Mouse (Mus musculus) cerebellum, postnatal 36 days (tissue): ENCODE measurements at regions not wholly inside any gene's neighbourhood (a gene's known extent, or its start where the extent isn't known, plus 50 kb on each side); places are given as distances from the start of the nearest gene placed in this dataset.

ENCODE experiments used
- DNase-seq, 2 experiments: peaks; one replicate each; pipeline ENCODE4 v3.0.0; 2021 to 2022; ENCODE audit warnings: mixed read lengths in 2 of 2

GRCm38 (mm10) chr11:24342732-24343131 is 264.9 kb downstream of the Bcl11a start:
- DNase-seq = no peak

DNA sequence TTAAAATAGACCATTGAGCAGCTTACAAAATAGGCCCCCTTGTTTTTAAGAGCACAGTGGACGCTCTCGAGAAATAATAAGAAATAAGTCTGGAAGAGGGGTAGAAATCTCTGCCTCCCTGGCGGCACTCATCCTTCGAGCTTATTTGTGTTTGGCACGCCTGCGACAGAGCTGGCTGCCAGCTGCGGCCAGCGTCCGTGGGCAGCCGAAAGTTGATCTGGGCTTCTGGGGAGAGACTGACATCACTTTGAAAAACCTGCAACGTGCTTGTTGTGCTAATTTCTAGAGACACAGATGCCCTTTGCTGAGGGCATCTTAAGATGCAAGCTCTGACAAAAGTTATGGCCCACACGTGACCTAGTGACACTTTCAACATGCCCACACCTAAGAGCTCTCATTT is 269.4 kb downstream of the Bcl11a start:
- DNase-seq = no peak

GRCm38 (mm10) chr11:24348741-24349140 is 270.9 kb downstream of the Bcl11a start:
- no peak for DNase-seq

DNA sequence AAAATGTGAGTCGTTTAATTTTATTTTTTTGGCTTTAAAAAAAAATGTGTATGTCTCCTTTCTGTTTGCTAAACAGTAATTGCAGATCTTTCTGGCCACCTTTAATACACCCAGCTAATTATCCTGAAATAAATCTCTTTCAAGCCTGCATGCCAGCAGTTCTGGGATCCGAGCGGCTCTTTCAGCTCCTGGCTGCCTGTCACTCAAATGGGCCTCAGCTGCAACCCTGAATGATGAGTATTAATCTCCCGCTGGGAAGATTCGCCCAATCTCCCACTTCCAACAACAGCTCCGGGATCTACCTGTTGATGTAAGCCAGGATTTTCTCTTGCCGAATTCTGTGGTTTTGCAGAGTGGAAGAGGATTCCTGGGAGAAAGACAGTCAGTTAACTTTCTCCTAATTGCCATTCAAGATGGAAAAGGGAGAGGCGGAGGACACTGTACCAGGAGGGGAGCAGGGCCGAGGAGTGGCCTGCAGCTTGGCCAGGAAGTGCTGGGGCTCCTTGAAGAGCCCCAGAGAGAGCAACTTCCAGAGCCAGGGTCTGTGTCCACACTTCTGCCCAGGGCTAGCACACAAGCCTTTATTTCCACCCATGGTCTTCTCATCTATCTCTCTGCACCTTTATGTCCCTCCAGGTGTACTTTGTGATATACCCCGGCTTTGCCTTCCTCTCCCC is 272.2 kb downstream of the Bcl11a start:
- no peak for DNase-seq

DNA sequence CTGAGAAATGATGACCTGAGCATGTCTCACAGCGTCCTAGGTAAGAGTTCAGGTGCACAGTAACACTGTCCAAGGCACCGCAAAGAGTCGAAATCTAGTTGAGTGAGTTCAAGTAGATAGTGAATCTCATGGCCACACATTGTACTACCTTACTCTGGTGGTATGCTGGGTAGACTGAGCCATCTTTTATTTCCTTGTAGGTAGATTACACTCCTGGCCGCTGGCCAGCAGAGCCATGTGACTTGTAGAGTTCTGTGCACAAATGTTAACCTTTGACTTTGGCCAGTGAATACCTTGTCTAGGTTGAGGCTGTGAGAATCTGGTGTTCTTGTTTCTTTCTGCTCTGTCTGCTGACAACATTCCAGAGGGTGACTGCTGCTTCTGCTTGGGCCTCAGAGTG is 273.0 kb downstream of the Bcl11a start:
- no peak for DNase-seq

DNA sequence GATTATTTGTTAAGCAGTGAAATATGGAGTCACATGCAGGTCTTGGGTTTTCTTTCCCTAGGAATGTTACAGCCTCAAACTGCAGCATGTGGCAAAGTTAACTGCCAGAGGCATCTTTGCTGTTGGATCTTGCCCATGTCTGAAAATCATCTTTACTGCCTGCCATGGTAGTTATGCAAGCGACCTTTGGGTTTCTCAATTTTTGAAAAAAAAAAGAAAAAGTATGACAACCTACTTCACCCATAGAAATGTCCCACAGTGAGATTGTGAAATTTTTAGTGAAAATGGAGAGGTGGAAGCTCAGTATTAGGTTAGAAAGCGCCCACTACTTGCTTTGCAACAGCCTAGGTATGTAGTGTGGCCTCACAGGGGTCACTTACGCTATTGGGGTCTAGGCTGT is 274.2 kb downstream of the Bcl11a start:
- DNase-seq = no peak

GRCm38 (mm10) chr11:24353056-24353455 is 275.2 kb downstream of the Bcl11a start:
- no peak for DNase-seq

DNA sequence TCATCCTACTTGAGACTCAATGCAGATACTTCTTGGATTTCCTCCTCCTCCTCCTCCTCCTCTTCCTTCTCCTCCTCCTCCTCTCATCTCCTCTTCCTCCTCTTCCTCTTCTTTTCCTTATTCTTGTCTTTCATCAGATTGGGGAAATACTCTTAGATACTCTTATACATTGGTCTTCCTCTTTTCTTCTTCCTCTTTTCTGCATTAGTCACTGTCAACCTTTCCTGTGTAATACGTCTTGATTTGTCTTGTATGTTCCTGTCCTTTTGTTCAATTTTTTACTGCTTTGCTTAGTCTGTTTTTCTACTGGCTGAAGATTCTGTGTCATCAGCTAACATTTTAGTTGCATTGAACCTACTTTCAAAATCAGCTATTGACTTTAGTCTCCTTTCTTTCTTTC is 279.5 kb downstream of the Bcl11a start:
- no peak for DNase-seq

DNA sequence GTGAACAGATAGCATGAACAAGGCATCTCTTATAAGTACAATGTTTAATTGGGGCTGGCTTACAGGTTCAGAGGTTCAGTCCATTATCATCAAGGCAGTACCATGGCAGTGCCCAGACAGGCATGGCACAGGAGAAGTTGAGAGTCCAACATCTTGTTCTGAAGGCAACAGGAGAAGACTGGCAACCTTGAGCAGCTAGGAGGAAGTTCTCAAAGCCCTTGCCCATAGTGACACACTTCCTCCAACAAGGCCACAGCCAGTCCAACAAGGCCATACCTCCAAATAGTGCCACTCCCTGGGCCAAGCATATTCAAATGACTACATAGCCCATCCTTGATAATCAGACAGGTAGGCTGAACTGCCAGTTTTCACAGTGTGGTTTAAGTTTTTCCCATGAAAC is 281.2 kb downstream of the Bcl11a start:
- DNase-seq = no peak

DNA sequence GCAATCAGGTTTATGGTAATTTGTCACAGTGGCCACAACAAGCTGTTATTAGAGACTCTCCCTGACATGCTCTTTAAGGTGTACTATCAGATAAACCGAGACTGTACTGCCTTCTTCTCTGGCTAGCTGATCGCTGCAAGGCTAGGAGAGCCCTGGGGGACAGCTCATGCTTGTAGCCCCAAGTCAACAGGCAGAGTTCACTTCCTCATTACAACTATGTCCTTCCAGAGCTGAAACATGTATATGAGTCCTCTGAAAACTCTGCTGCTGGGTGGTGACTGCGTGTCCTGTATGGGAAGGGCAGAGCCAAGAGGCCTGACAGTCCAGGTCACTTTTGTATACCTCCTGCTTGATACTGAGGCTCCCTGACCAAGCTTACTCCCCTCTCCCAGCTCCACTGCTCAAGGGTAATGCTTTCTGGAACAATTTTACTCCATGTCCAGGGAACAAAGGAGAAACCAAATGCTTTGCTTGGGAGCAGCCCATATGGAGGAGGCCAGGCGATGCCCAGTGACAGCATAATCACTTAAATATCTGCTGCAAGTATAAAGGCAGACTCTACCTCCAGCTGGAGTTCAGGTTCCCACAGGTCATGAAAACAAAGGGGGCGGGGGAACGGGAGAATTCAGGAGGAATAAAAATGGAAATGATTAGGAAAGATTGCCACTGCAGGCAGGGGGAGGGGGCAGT is 284.3 kb downstream of the Bcl11a start:
- no peak for DNase-seq

- DNase-seq = no peak
These were observed 284.8 kb downstream of the Bcl11a start for GRCm38 (mm10) chr11:24362688-24363035.

GRCm38 (mm10) chr11:24363418-24364364 is 285.8 kb downstream of the Bcl11a start:
- DNase-seq = no peak

DNA sequence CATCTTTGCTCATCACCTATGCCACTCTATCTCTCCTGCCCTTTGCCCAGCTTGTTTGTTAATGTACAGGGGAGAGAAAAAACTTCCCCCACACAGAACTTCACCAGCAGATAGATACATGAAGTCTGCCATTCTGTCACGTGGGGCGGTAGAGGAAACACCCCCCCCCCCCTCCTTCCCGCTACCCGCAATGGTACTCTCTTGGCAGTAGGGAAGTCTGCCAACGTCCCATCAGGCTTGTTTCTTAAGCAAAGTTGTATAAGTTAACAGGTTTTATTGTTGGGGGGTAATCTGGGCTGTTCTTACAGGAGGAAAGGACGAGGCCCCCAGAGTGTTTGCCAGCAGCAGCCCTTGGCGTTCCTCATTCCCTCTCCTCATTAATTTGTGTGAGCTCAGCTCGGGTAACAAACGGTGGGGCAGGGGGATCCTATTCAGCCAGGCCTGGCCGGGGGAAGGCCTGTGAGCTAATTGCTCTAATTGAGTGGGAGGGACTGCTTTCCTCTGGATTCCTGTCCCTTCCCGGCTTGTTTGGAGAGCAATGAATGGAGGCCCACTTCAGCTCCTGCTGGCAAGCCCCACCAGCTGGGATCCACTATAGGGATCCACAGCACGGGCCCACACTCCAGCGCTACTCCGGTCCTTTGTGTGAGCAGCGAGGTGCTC is 292.5 kb downstream of the Bcl11a start:
- DNase-seq = no peak

GRCm38 (mm10) chr11:24370861-24371686 is 293.2 kb downstream of the Bcl11a start:
- DNase-seq = no peak

DNA sequence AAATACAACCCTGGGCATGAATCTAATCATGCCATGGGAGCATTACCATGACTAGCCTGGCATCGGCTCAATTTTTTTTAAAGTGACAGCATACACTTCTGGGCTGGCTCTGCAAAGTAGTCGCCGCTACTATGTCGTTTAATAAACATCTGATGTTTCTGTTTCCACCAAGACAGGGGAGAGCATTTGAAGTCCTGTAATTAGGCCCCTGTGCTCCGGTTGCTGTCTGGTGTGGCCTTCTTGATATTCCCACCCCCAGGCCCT is 293.8 kb downstream of the Bcl11a start:
- DNase-seq = no peak

- DNase-seq = no peak
These were observed 294.1 kb downstream of the Bcl11a start for GRCm38 (mm10) chr11:24371963-24372362.

GRCm38 (mm10) chr11:24372616-24373015 is 294.8 kb downstream of the Bcl11a start:
- DNase-seq = no peak

DNA sequence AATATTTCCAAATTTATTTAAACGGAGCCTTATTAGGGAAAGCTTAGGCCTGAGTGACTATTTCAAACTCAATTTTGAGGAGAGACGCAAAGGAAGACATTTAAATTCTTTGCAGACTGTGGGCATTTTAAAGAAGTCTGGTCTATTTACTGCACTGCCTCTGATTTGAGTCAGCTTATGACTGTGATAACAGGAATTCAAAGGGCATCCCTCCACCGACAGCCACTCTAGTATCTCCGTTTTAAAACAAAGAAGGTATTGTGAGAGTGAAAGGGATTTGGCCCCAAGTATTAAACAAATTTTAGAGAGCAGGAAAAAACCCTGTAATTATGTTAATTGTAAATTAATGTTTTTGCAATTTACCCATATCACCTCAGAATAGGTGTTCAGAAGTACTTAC is 295.4 kb downstream of the Bcl11a start:
- DNase-seq = no peak

DNA sequence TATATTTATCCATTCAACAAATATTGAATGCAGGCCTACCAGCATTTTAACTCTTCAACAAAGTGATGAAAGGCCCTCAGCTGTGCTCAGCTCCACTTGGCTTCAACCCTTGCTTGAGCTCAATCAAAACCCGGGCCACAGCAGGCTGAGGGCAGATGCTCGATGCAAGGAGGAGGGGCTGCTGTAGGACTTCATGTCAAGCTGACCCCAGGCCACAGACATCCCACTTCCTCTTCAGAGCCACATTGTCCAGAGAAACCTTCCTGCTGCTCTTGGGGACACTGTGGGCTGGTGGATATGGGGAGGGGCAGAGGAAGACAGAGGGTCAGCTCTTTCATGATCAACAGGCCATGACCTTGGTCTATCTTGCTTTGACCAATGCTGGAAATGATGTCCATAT is 299.7 kb downstream of the Bcl11a start:
- no peak for DNase-seq

GRCm38 (mm10) chr11:24390578-24390977 is 312.7 kb downstream of the Bcl11a start:
- no peak for DNase-seq

DNA sequence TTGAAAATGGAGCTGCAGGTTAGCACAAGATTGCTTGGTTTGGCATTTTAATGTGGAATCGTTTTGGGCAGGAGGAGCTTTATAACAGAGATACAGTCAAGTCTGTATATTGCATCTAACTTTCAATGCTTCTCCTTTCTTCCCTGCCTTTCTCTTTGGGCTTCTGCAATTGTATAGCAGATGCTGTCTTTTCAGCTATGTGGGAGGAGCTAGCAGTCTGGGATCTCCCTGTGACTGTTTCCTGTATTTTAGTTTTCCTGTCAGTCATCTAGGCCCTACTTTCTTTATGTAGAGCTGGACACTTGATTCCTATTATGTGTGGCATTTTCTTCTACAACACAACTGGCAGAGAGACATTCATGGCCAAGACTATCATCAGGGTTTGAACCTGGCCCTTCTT is 313.5 kb downstream of the Bcl11a start:
- no peak for DNase-seq

DNA sequence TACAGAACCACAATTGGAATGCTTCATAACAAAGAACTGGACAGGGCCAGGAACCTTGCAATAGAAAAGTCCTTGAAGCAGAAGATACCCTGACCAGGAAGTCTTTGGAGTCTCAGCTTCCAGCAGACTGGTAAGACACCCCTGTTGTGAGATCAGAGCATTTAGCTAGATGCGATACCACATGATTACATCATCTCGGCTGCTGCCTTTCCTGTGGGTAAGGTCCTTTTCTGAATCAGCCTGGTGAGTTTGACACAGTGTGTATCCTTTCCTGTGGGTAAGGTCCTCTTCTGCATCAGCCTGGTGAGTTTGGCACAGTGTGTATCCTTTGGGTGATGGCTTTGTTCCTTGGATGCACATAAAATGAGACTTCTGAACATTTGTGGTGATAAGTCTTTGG is 317.6 kb downstream of the Bcl11a start:
- no peak for DNase-seq

- no peak for DNase-seq
These were observed 319.1 kb downstream of the Bcl11a start for GRCm38 (mm10) chr11:24396911-24397310.
